Mouse (Mus musculus) bone marrow macrophage, adult 2 months (primary cell): ENCODE measurements around the gene Ccdc47.

ENCODE experiments used
- CTCF ChIP-seq: IDR thresholded peaks from 2 replicates; pipeline ENCODE4 v1.5.1; 2012; ENCODE audit warnings: low read depth, mild to moderate bottlenecking, low read length, moderate library complexity
- POLR2A ChIP-seq: IDR thresholded peaks from 2 replicates; pipeline ENCODE4 v1.6.1; 2012; ENCODE audit warnings: mild to moderate bottlenecking, low read depth, low read length, borderline replicate concordance

GRCm38 (mm10) chr11:106191716-106192115 lies 24.4 kb downstream of the Ccdc47 start:
- no peak for TF ChIP-seq CTCF
- no peak for TF ChIP-seq POLR2A
